Mouse (Mus musculus): Measurements from ENCODE around the gene 4921536K21Rik. TPM values are rescaled to one million over a fixed set of nuclear protein-coding genes. Genes with fewer than 3 reads are reported as not detected.

4921536K21Rik gene
- polyA plus RNA-seq, 1 experiment, result 56.7 TPM

DNA sequence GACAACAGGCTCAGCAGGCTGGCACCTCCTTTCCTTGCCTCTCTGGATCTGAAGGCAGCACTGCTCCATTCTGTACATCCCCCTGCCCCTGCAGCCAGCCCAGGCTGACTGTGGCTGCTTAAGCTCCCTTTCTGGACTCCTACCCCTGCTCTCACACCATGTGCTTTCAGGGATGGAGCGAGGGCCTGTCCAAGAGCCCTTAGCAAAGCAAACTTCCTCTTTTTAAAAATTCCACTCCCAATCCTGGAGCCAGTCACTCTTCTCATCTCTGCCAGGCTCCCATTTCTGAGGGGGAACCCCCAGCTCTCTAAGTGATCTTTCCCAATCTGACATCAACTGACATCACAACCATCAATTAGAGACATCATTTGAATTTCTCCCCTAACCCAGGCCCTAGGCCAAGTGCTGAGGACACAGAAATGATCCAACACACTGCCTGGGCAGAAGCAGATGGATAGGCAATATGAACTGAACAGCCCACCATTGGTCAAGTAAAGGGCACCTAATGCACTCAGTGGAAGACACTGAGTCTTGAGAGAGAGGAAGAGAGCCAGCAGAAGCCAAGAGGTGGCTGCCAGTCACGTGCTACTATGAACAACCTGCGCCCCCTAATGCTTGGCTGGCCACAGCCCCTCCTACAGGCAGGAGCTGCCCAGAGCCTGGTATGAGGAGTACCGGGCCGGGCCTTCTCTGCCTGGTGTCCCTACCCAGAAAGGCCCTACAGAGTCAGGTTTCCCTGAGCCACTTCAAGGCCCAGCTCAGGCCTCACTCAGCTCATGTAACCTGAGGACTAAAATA lies 15.8 kb upstream of the 4921536K21Rik start:
- Histone ChIP-seq H3K27me3 (ENCODE audit: control insufficient read depth, insufficient read depth, low read length) (0 out of 2 replicates have a peak, but pooled peaks cover 3% of the 10 kb centered on the region), H3K27ac (ENCODE audit: control insufficient read depth, insufficient read depth, low read depth, low read length) (no peak overlapping the region), H3K36me3 (ENCODE audit: control insufficient read depth, insufficient read depth, low read length) (no peaks in the 10 kb centered on the region), H3K4me1 (ENCODE audit: control insufficient read depth, insufficient read depth, low read length) (peaks cover 17% of the 10 kb centered on the region), H3K4me3 (ENCODE audit: control insufficient read depth, low read depth, low read length) (no peak overlapping the region)
- TF ChIP-seq POLR2A (IDR thresholded peaks at IDR 0.05; ENCODE audit: control insufficient read depth, low read depth, low read length), result no peak

- H3K36me3 ChIP-seq (ENCODE audit: control insufficient read depth, insufficient read depth, low read length), result no peaks in the 10 kb centered on the region
- 0 out of 2 replicates have a peak, but pooled peaks cover 3% of the 10 kb centered on the region for H3K27me3 ChIP-seq (ENCODE audit: control insufficient read depth, insufficient read depth, low read length)
- TF ChIP-seq CTCF (IDR thresholded peaks at IDR 0.05; ENCODE audit: control insufficient read depth, insufficient read depth, insufficient replicate concordance, low read depth, low read length) (no peak), POLR2A (IDR thresholded peaks at IDR 0.05; ENCODE audit: control insufficient read depth, low read depth, low read length) (no peak)
- H3K27ac ChIP-seq (ENCODE audit: control insufficient read depth, insufficient read depth, low read depth, low read length), result no peak overlapping the region
- no peak overlapping the region for H3K4me3 ChIP-seq (ENCODE audit: control insufficient read depth, low read depth, low read length)
- peaks cover 15% of the 10 kb centered on the region for H3K4me1 ChIP-seq (ENCODE audit: control insufficient read depth, insufficient read depth, low read length)
Measured at GRCm38 (mm10) chr11:3909236-3909635, 14.3 kb upstream of the 4921536K21Rik start.

GRCm38 (mm10) chr11:3905446-3905845 lies 10.5 kb upstream of the 4921536K21Rik start:
- Histone ChIP-seq H3K36me3 (ENCODE audit: control insufficient read depth, insufficient read depth, low read length) (no peaks in the 10 kb centered on the region), H3K27me3 (ENCODE audit: control insufficient read depth, insufficient read depth, low read length) (no peaks in the 10 kb centered on the region), H3K4me3 (ENCODE audit: control insufficient read depth, low read depth, low read length) (no peak overlapping the region), H3K4me1 (ENCODE audit: control insufficient read depth, insufficient read depth, low read length) (no peaks in the 10 kb centered on the region; the same call in 1 of the 2 replicates), H3K27ac (ENCODE audit: control insufficient read depth, insufficient read depth, low read depth, low read length) (no peak overlapping the region)
- no peak for TF ChIP-seq POLR2A (IDR thresholded peaks at IDR 0.05; ENCODE audit: control insufficient read depth, low read depth, low read length)
- TF ChIP-seq CTCF (IDR thresholded peaks at IDR 0.05; ENCODE audit: control insufficient read depth, insufficient read depth, insufficient replicate concordance, low read depth, low read length), result no peak

DNA sequence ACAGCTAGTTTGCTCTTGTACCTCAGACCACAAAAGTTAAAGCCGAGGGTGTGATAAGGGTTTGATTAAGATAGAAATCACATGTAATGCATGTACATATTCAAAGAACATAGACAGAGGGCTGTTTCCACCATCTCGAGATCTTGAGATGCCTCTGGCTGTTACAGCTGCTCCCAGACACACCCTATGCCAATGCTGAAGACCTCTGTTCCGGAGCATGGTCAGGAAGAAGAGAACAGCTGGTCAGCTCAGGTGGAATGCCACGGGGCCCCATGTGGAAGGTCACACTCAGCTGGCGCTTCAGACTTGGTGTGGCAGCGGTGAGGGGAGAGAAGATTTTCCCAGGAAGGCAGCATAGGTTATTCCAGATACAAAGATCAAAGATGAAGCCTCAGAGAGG lies 9.8 kb upstream of the 4921536K21Rik start:
- H3K36me3 ChIP-seq (ENCODE audit: control insufficient read depth, insufficient read depth, low read length), result no peaks in the 10 kb centered on the region
- H3K4me1 ChIP-seq (ENCODE audit: control insufficient read depth, insufficient read depth, low read length), result no peaks in the 10 kb centered on the region; the same call in 1 of the 2 replicates
- H3K27me3 ChIP-seq (ENCODE audit: control insufficient read depth, insufficient read depth, low read length), result no peaks in the 10 kb centered on the region
- TF ChIP-seq POLR2A (IDR thresholded peaks at IDR 0.05; ENCODE audit: control insufficient read depth, low read depth, low read length) (no peak), CTCF (IDR thresholded peaks at IDR 0.05; ENCODE audit: control insufficient read depth, insufficient read depth, insufficient replicate concordance, low read depth, low read length) (no peak)
- H3K4me3 ChIP-seq (ENCODE audit: control insufficient read depth, low read depth, low read length), result no peak overlapping the region
- no peak overlapping the region for H3K27ac ChIP-seq (ENCODE audit: control insufficient read depth, insufficient read depth, low read depth, low read length)

DNA sequence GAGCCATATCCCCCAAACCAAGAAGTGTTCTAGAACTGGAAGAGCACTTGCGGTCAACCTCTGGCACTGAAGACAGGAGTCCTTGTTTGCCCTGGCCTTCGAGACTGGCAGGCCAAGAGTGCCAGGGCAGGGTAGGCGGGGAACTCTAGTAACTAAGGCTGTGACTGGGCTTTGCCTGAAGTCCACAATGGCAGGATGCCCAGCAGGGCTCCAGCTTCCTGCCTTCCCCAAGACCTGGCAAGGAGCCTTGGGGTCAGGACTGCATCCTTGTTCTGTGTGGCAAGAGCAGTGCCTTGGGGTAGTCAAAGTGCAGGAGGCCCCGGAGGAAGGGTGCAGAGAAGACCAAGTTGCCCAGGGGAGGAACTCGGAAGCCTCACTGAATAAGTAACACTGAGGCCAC lies 8.1 kb upstream of the 4921536K21Rik start:
- TF ChIP-seq POLR2A (IDR thresholded peaks at IDR 0.05; ENCODE audit: control insufficient read depth, low read depth, low read length), result no peak
- TF ChIP-seq CTCF (IDR thresholded peaks at IDR 0.05; ENCODE audit: control insufficient read depth, insufficient read depth, insufficient replicate concordance, low read depth, low read length), result no peak
- H3K36me3 ChIP-seq (ENCODE audit: control insufficient read depth, insufficient read depth, low read length), result no peaks in the 10 kb centered on the region
- no peak overlapping the region for H3K27ac ChIP-seq (ENCODE audit: control insufficient read depth, insufficient read depth, low read depth, low read length)
- no peaks in the 10 kb centered on the region; the same call in 1 of the 2 replicates for H3K4me1 ChIP-seq (ENCODE audit: control insufficient read depth, insufficient read depth, low read length)
- no peaks in the 10 kb centered on the region for H3K27me3 ChIP-seq (ENCODE audit: control insufficient read depth, insufficient read depth, low read length)
- no peak overlapping the region for H3K4me3 ChIP-seq (ENCODE audit: control insufficient read depth, low read depth, low read length)

GRCm38 (mm10) chr11:3902516-3902915 lies 7.6 kb upstream of the 4921536K21Rik start:
- Histone ChIP-seq H3K4me1 (ENCODE audit: control insufficient read depth, insufficient read depth, low read length) (no peaks in the 10 kb centered on the region; the same call in 1 of the 2 replicates), H3K36me3 (ENCODE audit: control insufficient read depth, insufficient read depth, low read length) (no peaks in the 10 kb centered on the region; the same call in 1 of the 2 replicates), H3K27me3 (ENCODE audit: control insufficient read depth, insufficient read depth, low read length) (no peaks in the 10 kb centered on the region), H3K27ac (ENCODE audit: control insufficient read depth, insufficient read depth, low read depth, low read length) (no peak overlapping the region), H3K4me3 (ENCODE audit: control insufficient read depth, low read depth, low read length) (no peak overlapping the region)
- TF ChIP-seq CTCF (IDR thresholded peaks at IDR 0.05; ENCODE audit: control insufficient read depth, insufficient read depth, insufficient replicate concordance, low read depth, low read length) (no peak), POLR2A (IDR thresholded peaks at IDR 0.05; ENCODE audit: control insufficient read depth, low read depth, low read length) (no peak)

DNA sequence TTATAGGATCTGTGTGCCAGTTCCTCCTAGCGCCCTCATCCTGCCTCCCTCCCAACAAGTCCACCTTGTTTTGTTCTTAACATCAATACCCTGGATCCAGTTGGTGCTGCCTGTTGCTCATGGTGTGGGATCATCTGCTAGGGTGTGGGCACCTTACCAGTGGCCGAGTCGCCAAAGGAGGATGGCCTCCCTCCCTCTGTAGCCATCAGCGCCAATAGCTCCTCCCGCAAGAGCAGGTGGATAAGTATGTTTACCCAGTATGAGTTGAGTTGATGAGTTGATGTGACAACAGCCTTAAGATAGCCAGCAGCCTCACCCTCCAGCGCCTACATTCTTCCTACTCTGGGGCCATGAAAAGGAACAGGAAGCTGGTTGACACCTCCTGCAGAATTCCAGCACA lies 5.4 kb upstream of the 4921536K21Rik start:
- H3K27me3 ChIP-seq (ENCODE audit: control insufficient read depth, insufficient read depth, low read length), result no peaks in the 10 kb centered on the region
- no peaks in the 10 kb centered on the region; the same call in none of the 2 replicates for H3K4me1 ChIP-seq (ENCODE audit: control insufficient read depth, insufficient read depth, low read length)
- no peak overlapping the region for H3K27ac ChIP-seq (ENCODE audit: control insufficient read depth, insufficient read depth, low read depth, low read length)
- no peaks in the 10 kb centered on the region; the same call in 1 of the 2 replicates for H3K36me3 ChIP-seq (ENCODE audit: control insufficient read depth, insufficient read depth, low read length)
- TF ChIP-seq POLR2A (IDR thresholded peaks at IDR 0.05; ENCODE audit: control insufficient read depth, low read depth, low read length) (no peak), CTCF (IDR thresholded peaks at IDR 0.05; ENCODE audit: control insufficient read depth, insufficient read depth, insufficient replicate concordance, low read depth, low read length) (no peak)
- peak overlapping the region; percentile 51 for H3K4me3 ChIP-seq (ENCODE audit: control insufficient read depth, low read depth, low read length)

All from testis, adult 2 months (tissue).